Mouse (Mus musculus) CH12.LX (cell line): ENCODE measurements around the gene Fam89b.

Experiments
- CTCF ChIP-seq, 2 experiments: IDR thresholded peaks in 1 of 2; conservative IDR thresholded peaks in 1 of 2; 2 replicates each; pipeline ENCODE4 v1.5.1; 2011 to 2012; ENCODE audit warnings: low read depth in 2 of 2, low read length in 2 of 2, improper control_type of control experiment in 1 of 2, inconsistent platforms in 1 of 2, mild to moderate bottlenecking in 1 of 2, moderate library complexity in 1 of 2
- E2F4 ChIP-seq: IDR thresholded peaks from 2 replicates; pipeline ENCODE4 v1.6.1; 2011; ENCODE audit warnings: low read depth, low read length, improper control_type of control experiment; ENCODE audit not compliant: insufficient replicate concordance
- JUN ChIP-seq: IDR thresholded peaks from 2 replicates; pipeline ENCODE4 v1.6.1; 2011; ENCODE audit warnings: low read depth, mild to moderate bottlenecking, low read length, improper control_type of control experiment, moderate library complexity; ENCODE audit not compliant: insufficient read depth
- KAT2A ChIP-seq: IDR thresholded peaks from 2 replicates; pipeline ENCODE4 v1.6.1; 2012; ENCODE audit warnings: low read length, improper control_type of control experiment, inconsistent platforms; ENCODE audit not compliant: insufficient replicate concordance
- POLR2A ChIP-seq: IDR thresholded peaks from 2 replicates; pipeline ENCODE4 v1.6.1; 2011; ENCODE audit warnings: low read depth, mild to moderate bottlenecking, improper control_type of control experiment, low read length
- RCOR1 ChIP-seq: conservative IDR thresholded peaks from 2 replicates; pipeline ENCODE4 v1.6.1; 2012; ENCODE audit warnings: low read depth, mild to moderate bottlenecking, inconsistent platforms, low read length, improper control_type of control experiment
- SMC3 ChIP-seq: IDR thresholded peaks from 2 replicates; pipeline ENCODE4 v1.6.1; 2011; ENCODE audit warnings: low read depth, low read length, improper control_type of control experiment
- TCF12 ChIP-seq: IDR thresholded peaks from 2 replicates; pipeline ENCODE4 v1.6.1; 2014; ENCODE audit warnings: low read depth, mild to moderate bottlenecking, inconsistent platforms, low read length, improper control_type of control experiment
- ZC3H11A ChIP-seq: IDR thresholded peaks from 2 replicates; pipeline ENCODE4 v1.6.1; 2012; ENCODE audit warnings: low read depth, mild to moderate bottlenecking, inconsistent platforms, low read length, improper control_type of control experiment

DNA sequence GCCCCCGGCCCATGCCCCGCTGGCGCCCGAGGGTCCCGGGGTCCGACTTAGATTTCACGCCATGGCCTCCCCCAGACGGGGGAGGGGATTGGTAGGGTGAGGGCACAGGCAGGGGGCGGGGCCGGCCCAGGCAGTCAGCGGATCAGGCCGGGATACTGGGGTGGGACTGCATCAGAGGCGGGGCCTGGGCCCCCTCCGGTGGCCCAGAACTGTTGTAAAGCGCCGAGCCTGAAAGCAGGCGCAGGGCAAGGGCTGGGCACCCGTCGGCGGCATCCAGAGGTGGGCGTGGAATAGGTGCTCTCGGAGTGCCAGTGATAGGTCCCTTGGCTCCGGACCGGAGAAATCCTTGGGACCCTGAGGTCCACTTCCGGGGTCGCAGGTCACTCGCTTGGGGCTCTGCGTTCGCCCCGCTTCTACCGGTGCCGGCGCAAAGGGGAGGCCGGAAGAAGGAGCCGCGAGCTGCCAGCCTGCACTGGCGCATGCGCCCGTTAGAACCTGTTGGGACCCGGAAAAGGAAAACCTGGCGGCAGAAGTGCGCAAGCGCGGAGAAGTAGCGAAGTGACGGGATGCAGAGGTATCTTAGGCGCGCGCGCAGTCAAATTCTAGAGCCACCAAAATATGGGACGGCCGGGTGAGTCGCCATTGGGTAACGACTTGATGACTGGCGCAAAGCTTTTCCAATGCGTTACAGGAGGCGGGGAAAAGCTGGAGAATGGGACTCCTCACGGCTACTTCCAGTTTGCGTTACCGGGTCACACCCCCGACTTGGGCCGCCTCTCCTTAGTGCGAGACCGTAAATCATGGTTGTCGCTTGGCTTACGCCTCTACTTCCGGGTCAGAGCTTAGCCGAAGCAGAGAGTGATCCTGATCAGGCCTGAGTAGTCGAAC lies 41.0 kb downstream of the Fam89b start, which contains the start of the genes Map3k11 and Pcnx3:
- TF ChIP-seq ZC3H11A (no peak), SMC3 (no peak), TCF12 (peak; percentile 49; the same call in 1 of the 2 replicates), POLR2A (peak; percentile 76), E2F4 (0 out of 2 replicates have a peak, but pooled peaks have one; percentile 68), RCOR1 (no peak), CTCF (conservative IDR thresholded peaks at IDR 0.05 in 1 of 2, IDR thresholded peaks at IDR 0.05 in 1 of 2; ENCODE audit: low read depth in 2 of 2, low read length in 2 of 2) (no peak), KAT2A (peak; percentile 94), JUN (peak; percentile 55; the same call in 1 of the 2 replicates)
